In the genomic region with DNA sequence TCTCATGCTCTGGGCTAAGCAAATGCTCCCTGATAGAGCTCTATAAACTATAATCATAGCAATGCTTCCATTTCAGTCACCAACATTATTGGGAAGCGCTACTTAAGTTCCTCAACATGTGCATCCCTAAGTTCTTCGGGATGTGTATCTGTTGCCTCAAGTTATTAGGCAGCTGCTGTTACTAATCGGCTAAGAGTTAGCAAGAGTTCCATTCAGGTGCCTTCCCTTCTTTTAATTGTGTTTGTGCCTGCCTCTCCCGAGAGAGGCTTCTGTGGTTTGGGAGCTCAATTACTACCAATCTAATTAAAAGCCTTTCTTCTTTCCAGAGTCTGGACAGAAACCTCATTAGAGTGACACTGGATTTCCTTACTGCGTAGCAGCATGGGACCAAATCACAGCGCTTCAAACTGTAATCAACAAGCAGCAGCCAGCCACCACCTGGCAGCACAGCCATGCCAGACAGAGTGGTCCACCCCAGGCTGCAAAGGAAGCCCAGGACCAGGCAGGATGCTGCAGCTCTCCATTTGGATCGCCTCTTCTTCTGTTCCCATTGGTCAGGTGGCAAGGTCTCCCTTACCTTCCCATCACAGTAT, we compare ENCODE assay signal across 18 mouse cellular contexts. TPM values are rescaled to one million over a fixed set of nuclear protein-coding genes. Genes with fewer than 3 reads are reported as not detected.
DNase-seq lines count a peak whose midpoint lies in the region; ATAC-seq lines count a peak whose summit lies in the region.
"Had no signal": no experiment of that assay in that cellular context is flagged by ENCODE, and none has a peak within 500 bp of the region (broad histone marks: within the 10 kb centered on the region; RNA-seq: fewer than 3 reads in every experiment).

No protein-coding gene starts in this region.

- H3K4me3 ChIP-seq in hindbrain, embryonic 14.5 days (replicated peaks; ENCODE audit: low read length): no peak overlapping the region
- H3K4me3 ChIP-seq in neural tube, embryonic 15.5 days (replicated peaks): no peak overlapping the region
- H3K4me3 ChIP-seq: limb, embryonic 12.5 days; stomach, embryonic 15.5 days had no signal

- no peak overlapping the region for H3K9ac ChIP-seq in hindbrain, embryonic 14.5 days
- H3K9ac ChIP-seq in neural tube, embryonic 15.5 days (replicated peaks): no peak overlapping the region
- H3K9ac ChIP-seq: limb, embryonic 12.5 days; stomach, embryonic 15.5 days had no signal

- H3K4me1 ChIP-seq in hindbrain, embryonic 14.5 days (replicated peaks; ENCODE audit: control insufficient read depth, insufficient read depth, low read length): no peaks in the 10 kb centered on the region
- H3K4me1 ChIP-seq in neural tube, embryonic 15.5 days: no peaks in the 10 kb centered on the region; the same call in 1 of the 2 replicates
- H3K4me1 ChIP-seq: limb, embryonic 12.5 days; stomach, embryonic 15.5 days had no signal

- peak; percentile 84 for ATAC-seq in hindbrain, embryonic 14.5 days (ENCODE audit: low FRiP score)
- peak; percentile 72 for ATAC-seq in neural tube, embryonic 15.5 days (ENCODE audit: low FRiP score)
- ATAC-seq in granulocyte monocyte progenitor cell, adult 5-6 weeks (replicated peaks; ENCODE audit: poor library complexity, severe bottlenecking): no peak
- ATAC-seq: intestine, embryonic 16.5 days had no signal

- H3K27me3 ChIP-seq in hindbrain, embryonic 14.5 days (ENCODE audit: control insufficient read depth, insufficient read depth, low read length): no peaks in the 10 kb centered on the region
- no peaks in the 10 kb centered on the region for H3K27me3 ChIP-seq in neural tube, embryonic 15.5 days (replicated peaks)
- H3K27me3 ChIP-seq: CH12.LX; limb, embryonic 12.5 days; stomach, embryonic 15.5 days had no signal

- H3K4me2 ChIP-seq in hindbrain, embryonic 14.5 days (replicated peaks): no peak overlapping the region
- H3K4me2 ChIP-seq in neural tube, embryonic 15.5 days: no peak overlapping the region
- H3K4me2 ChIP-seq: limb, embryonic 12.5 days; stomach, embryonic 15.5 days had no signal

- 48% methylated on average over 7 of the region's 7 CpGs for WGBS in hindbrain, embryonic 14.5 days
- WGBS in neural tube, embryonic 15.5 days: 36% methylated on average over 7 of the region's 7 CpGs

- no peaks in the 10 kb centered on the region for H3K9me3 ChIP-seq in hindbrain, embryonic 14.5 days (ENCODE audit: control insufficient read depth, low read length)
- no peaks in the 10 kb centered on the region for H3K9me3 ChIP-seq in neural tube, embryonic 15.5 days (replicated peaks)
- H3K9me3 ChIP-seq: limb, embryonic 12.5 days; stomach, embryonic 15.5 days had no signal

- H3K36me3 ChIP-seq in hindbrain, embryonic 14.5 days (replicated peaks; ENCODE audit: control insufficient read depth, insufficient read depth): no peaks in the 10 kb centered on the region
- no peaks in the 10 kb centered on the region for H3K36me3 ChIP-seq in neural tube, embryonic 15.5 days
- H3K36me3 ChIP-seq: limb, embryonic 12.5 days; stomach, embryonic 15.5 days had no signal

- H3K27ac ChIP-seq in hindbrain, embryonic 14.5 days: no peak overlapping the region
- no peak overlapping the region for H3K27ac ChIP-seq in neural tube, embryonic 15.5 days (replicated peaks)
- H3K27ac ChIP-seq: limb, embryonic 12.5 days; stomach, embryonic 15.5 days had no signal

- intact Hi-C loops in left cerebral cortex, postnatal 4 days (cut with DNase I): no loop called here

- DNase-seq in adrenal gland, adult 2 months: peak; percentile 4
- no peak for DNase-seq in adrenal gland, postnatal 36 days
- DNase-seq in left cerebral cortex, postnatal 4 days: peak; percentile 54
- DNase-seq in left cerebral cortex, adult 8-10 months (ENCODE audit: low spot score in 2 of 2): no peak
- DNase-seq in hindbrain, embryonic 14.5 days (ENCODE audit: low spot score): peak; percentile 36
- no peak for DNase-seq in thymus, postnatal 0 days (ENCODE audit: low spot score)
- DNase-seq: heart, adult 18-20 months; kidney, postnatal 14 days; thymus, postnatal 25 days had no signal

RNA-seq across cellular contexts. Expression of gene Chrna7, which starts 50.0 kb away (rescaled TPM):
- 10 to 100 TPM; 15.1 to 23.0 TPM for total RNA-seq in adrenal gland, adult 2 months (2021)
- polyA plus RNA-seq in adrenal gland, adult 2 months (2012; rRNA removed): 12.0 and 12.2 TPM in 2 replicates
- 10 to 100 TPM; 13.1 to 14.9 TPM for total RNA-seq in adrenal gland, postnatal 36 days (2021)
- total RNA-seq in left cerebral cortex, postnatal 4 days (2021): 10 to 100 TPM; 24.0 to 26.7 TPM
- total RNA-seq in left cerebral cortex, adult 8-10 months (2022): 10 to 100 TPM; 25.1 to 26.3 (median 25.8) TPM
- polyA plus RNA-seq in hindbrain, embryonic 14.5 days (2014; fragmentation: Nextera tagmentation; extraction: Ambion mirVana): 9.4 and 9.7 TPM in 2 replicates
- polyA plus RNA-seq in neural tube, embryonic 15.5 days (2015; fragmentation: Nextera tagmentation; extraction: Ambion mirVana): 11.4 and 11.8 TPM in 2 replicates
- not detected in 2 replicates for total RNA-seq in granulocyte monocyte progenitor cell, adult 5-6 weeks (2014; fragmentation: Nextera tagmentation)
- not detected in 2 replicates for total RNA-seq in granulocyte monocyte progenitor cell, adult 5-6 weeks (2017)
- not detected in 2 replicates for polyA plus RNA-seq in thymus, postnatal 0 days (2015; fragmentation: Nextera tagmentation; extraction: Ambion mirVana)
- total RNA-seq: CH12.LX; common myeloid progenitor, adult 5-6 weeks had no signal
- polyA plus RNA-seq: heart, postnatal 0 days; liver, embryonic 16.5 days had no signal

Comparison
In these comparisons a context has a peak if more than half of its experiments do, and no peak if none do; other contexts are left out.
1. DNase-seq: peak in adrenal gland, adult 2 months (single experiment), left cerebral cortex, postnatal 4 days (single experiment) and hindbrain, embryonic 14.5 days (single experiment); none in adrenal gland, postnatal 36 days (0 of 2), left cerebral cortex, adult 8-10 months (0 of 2) and thymus, postnatal 0 days (single experiment).
2. RNA of gene Chrna7, which starts 50.0 kb away (total RNA-seq): 24.0 to 26.7 TPM in left cerebral cortex, postnatal 4 days, 25.1 to 26.3 TPM in left cerebral cortex, adult 8-10 months, 15.1 to 23.0 TPM in adrenal gland, adult 2 months and 13.1 to 14.9 TPM in adrenal gland, postnatal 36 days; not detected in granulocyte monocyte progenitor cell, adult 5-6 weeks; every median in the first group is over 10 times any median in the second.